Mouse (Mus musculus) megakaryocyte-erythroid progenitor cell, adult 5-6 weeks (primary cell): ENCODE data around the gene Pou2f1. TPM values are rescaled to one million over a fixed set of nuclear protein-coding genes. Genes with fewer than 3 reads are reported as not detected.

ENCODE experiments used
- ATAC-seq: replicated peaks from 2 replicates; pipeline ENCODE4 v1.8.0; 2016; ENCODE audit warnings: mild to moderate bottlenecking, inconsistent platforms; ENCODE audit not compliant: severe bottlenecking, poor library complexity, low FRiP score, low TSS enrichment
- total RNA-seq, 2 experiments: library from RNA; stranded (forward) in 1 of 2; stranded (reverse) in 1 of 2; fragments of 200-1000, 215-1000 nt in 1 of 2; fragments of >200 nt in 1 of 2; fragmentation: Nextera tagmentation in 1 of 2; gene quantifications; 2 replicates each; pipeline ENCODE4 v1.2.3; 2014 to 2017

Gene Pou2f1
- total RNA-seq (2014; fragmentation: Nextera tagmentation) (28.8 and 37.0 TPM in 2 replicates), total RNA-seq (2017) (13.0 and 34.7 TPM in 2 replicates)

GRCm38 (mm10) chr1:166002520-166003155, at the start of gene Pou2f1:
Gene Pou2f1 (minus strand): TSS chr1:166002678.
- peak; percentile 72 for ATAC-seq

DNA sequence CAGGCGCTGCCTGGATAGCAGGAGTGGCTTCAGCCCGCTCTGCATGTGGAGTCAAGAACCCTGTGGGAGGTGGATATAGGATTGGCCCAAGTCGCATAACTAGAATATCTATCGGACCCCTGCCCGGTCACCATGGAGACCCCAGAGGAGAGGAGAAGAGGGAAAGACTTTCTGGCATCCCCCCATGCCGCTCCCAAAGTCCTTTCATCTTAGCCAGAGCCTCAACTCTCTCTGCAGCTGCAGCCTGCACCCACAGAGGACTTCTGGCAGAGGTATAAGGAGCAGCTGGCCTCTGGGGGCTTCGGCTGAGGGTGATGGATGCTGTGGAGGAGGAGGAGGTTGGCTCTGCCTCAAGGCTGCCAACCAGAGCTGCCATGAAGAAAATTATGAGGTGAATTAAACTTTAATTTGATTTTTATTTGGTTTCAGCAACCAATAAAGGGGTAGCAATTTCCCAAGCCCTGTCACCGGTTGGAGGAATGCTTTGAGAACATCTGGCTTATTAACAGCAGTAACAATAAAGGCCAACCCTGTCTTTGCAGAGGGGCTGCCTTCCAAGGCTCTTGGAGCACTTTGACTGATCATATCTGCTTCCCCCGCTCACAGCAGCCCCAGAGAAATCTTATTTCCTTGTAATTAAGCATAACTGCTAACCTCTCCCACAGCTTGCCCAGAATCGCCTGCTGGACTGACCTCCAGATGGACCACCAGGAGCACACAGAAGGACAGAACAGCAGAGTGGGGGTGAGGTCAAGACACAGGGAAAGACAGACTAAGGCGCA, 46.8 kb upstream of the Pou2f1 start:
- ATAC-seq, result no peak

GRCm38 (mm10) chr1:166048230-166048911, 45.9 kb upstream of the Pou2f1 start:
- peak; percentile 67 for ATAC-seq

DNA sequence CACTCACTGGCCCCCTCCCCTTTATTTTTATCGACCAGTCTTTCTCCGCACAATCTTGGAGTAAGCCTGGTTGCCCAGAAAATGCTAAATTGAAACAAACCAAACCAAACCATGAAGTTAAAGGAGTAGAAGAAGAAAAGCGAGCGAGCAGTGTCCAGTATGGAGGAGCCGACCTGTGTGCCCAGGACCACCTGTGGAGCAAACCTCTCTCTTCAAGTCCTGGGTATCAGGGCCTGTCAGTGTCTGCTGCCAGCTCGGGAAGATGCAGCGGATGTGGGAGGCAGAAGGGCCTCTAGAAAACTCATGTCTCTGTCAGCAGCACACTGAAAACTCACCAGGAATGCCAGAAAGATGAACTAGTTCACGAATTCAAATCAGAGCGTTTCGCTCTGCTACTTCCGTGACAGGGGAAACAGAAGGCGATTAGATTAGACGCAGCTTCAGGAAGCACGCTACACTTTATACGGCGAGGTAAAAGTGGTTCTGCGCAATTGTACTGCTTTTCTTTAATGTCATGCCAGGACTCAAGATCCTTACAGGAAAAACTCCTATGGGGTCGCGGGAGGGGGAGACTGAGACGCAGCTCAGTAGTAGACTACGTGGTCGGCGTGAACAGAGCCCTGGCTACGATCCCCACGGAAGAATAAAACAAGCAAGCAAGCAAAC, 45.2 kb upstream of the Pou2f1 start:
- no peak for ATAC-seq

DNA sequence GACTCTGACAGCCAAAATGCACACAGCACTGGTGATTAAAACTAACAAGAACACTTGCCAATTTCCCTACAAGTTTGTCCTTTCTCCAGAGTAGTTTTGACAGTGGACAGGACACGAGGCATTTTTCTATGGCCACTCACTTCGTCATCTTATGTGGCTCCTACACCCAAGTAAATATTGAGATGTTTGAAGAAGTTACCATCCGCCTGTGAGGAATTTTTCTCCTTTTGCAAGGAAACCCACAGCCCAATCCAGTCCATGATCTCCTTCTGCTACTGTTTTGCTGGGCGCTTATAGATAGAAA, 43.4 kb upstream of the Pou2f1 start:
- ATAC-seq, result no peak

GRCm38 (mm10) chr1:166045060-166045893, 42.8 kb upstream of the Pou2f1 start:
- ATAC-seq, result no peak

DNA sequence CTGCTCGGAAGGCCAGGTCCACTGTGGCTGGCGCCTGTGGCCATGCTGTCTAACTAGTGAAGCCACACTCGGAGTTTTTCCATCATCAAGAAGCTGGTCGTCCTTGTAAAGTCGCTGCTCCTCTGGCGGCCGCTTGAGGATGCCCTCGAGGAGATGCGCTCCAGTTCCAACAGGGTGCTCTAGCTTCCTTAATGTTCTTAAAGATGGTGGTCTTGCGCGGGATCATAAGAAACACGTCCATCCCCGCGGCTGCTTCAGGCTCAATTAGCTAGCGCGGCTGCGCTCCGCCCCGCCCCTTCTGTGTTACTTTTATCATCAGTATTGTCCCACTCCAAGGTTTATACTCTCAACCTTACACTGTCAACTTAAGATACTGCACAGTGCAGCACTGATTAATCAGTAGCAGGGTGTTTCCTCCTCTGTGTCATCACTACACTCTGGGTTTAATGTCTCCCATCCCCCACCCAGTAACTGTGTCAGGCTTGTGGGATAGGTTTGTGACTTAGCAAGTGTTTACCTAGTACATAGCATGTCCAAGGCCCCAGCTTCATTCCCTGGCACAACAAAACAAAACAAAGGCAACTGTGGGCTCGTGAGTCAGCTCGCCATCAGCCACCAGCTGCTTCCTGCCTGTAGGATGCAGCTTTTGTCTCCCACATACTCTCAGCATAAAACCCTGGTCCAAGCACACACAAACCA, 41.1 kb upstream of the Pou2f1 start:
- no peak for ATAC-seq

- ATAC-seq, result no peak
Measured at GRCm38 (mm10) chr1:166041501-166041900, 39.0 kb upstream of the Pou2f1 start.

DNA sequence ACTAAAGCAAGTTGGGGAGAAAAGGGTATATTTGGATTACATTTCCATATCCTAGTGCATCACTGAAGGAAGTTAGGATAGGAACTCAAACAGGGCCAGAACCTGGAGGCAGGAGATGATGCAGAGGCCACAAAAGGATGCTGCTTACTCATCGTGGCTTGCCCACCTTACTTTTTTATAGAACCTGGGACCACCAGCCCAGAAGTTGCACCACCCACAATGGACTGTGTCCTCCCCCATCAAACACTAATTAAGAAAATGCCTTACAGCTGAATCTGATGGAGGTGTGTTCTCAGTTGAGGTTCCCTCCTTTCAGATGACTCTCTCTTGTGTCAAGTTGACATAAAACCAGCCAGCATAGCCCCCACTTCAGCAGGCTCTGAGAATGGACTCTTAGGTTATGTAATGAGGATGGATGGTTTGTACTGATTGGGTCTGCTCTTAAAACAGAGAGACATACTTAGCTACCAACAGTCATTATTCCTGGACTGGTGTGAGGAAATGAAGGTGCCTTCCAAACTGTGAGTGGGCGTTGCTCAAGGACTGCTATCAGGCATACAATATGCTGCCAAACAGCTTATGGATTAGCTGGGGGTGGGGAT, 36.4 kb upstream of the Pou2f1 start:
- no peak for ATAC-seq

DNA sequence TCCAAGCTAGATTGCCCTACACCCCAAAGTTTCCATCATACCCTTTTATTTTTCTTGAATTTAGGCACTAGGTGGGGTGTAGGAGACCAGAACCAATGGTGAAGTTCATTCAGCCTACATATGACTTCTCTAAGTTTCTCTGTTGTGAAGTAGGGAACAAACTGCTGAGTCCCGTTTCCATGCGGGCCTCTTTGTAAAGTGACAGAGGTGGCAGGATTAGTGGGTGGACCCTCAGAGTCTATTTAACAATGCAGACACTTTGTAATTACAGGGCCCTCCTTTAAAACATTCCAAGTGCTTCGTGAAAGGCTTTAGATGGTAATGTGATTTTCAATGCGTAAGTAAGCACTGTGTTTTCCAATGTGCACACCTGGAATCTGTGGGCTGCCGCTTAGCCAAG, 32.6 kb upstream of the Pou2f1 start:
- ATAC-seq, result no peak

- ATAC-seq, result no peak
Measured at GRCm38 (mm10) chr1:166031673-166032547, 29.4 kb upstream of the Pou2f1 start.

GRCm38 (mm10) chr1:166023981-166024380, 21.5 kb upstream of the Pou2f1 start:
- ATAC-seq, result no peak

- no peak for ATAC-seq
Measured at GRCm38 (mm10) chr1:166017203-166017602, 14.7 kb upstream of the Pou2f1 start.

- no peak for ATAC-seq
Measured at GRCm38 (mm10) chr1:166016306-166016705, 13.8 kb upstream of the Pou2f1 start.

- ATAC-seq, result peak; percentile 96
Measured at GRCm38 (mm10) chr1:166014530-166014929, 12.1 kb upstream of the Pou2f1 start.

GRCm38 (mm10) chr1:166010106-166010505, 7.6 kb upstream of the Pou2f1 start:
- no peak for ATAC-seq

DNA sequence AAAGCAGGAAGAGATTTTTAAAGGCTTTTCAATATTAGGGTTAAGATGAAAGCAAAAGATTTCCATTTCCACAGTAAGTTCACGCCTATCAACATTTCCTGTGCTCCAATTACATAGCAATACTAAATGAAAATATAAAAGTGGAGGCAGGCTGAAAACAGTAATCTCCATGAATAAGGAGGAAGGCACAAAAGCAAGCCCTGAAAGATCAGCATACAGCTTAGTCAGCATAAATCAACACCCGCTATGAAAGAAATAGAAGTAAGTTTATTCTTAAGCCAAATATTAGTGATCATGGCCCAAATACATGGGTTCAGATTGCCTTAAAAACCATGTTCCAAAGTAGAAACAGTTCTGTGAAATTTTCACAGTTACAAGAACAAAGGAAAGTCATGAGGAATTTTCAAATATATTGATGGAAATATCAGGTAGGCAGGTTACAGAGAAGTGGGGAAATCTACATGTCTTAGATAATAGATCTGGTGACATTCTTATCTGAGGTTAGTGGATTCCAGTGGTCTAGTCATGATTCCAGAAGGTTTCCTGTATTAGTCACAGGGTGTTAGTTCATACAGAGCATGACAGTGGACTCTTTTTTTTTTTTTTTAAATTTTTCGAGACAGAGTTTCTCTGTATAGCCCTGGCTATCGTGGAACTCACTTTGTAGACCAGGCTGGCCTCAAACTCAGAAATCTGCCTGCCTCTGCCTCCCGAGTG, 6.3 kb upstream of the Pou2f1 start:
- no peak for ATAC-seq
